Mouse (Mus musculus) NIH3T3 (cell line): ENCODE data around the gene Phtf2.
"Not testable (repeated sequence)": the region's sequence is repeated elsewhere in the genome, so short reads cannot be mapped to it uniquely, and the experiment has no call there.

Experiments
- DNase-seq: peaks from one replicate; pipeline ENCODE4 v3.0.0-alpha.2; 2012; ENCODE audit warnings: low read depth

Phtf2 gene

DNA sequence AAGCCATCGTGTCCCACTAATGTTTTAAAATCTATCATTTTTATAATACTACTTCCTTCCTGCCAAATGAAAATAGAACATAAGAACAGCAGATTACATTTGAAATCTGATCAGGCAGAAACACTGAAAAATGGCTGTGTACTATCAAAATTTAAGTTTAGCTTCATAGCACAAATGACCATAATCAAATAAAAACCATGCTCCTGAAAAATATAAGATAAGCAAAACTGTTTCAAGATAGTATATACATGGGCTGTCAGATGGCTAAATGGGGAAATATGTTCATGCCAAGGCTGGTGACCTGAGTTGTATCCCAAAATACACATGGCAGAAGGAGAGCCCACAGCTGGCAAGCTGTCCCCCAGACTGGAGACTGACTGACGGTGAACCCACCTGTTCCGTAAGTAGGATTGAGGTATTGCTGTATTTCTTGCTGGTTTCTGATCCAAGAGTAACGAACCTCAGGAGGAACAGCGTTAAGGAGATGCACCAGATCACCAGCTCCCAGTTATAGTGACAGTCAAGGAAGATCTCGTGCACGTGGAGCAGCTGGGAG, 116.5 kb downstream of the Phtf2 start:
- DNase-seq = no peak

DNA sequence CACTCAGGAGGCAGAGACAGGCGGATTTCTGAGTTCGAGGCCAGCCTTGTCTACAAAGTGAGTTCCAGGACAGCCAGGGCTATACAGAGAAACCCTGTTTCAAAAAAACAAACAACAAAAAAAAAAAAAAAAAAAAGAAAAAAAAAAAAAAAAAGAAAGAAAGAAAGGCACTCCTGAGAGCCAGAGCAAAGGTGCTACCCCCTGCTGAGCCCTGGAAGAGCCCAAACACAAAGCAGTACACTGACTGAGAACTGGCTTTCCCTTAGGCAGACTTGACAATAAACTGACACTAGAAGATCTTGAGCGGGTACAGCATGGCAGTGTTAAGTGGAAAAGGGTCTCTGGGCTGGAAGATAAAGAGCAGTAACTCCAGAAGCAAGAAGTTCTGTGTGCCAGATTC, 119.5 kb downstream of the Phtf2 start:
- DNase-seq = not testable (repeated sequence)

GRCm38 (mm10) chr5:20760368-20761162, 121.4 kb downstream of the Phtf2 start:
- DNase-seq = peak; percentile 41

DNA sequence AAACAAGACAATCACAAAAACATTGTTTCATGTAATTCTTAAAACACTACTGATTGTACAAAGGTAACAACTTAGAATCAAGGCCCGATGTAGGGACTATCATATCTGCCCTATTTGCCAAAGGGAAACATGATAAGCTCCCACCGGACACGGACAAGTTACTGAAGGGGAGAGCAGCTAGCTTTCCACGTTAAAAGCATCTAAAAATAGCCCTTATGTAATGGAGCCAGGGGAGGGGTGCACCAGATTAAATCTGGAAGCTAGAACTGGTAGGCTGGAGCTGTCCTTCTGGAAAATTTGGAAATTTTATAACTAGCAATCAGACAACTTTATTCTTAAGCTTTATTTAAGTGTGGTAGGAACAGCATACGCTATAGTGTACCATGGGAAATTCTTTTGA, 122.2 kb downstream of the Phtf2 start:
- DNase-seq = no peak

GRCm38 (mm10) chr5:20753963-20754362, 128.0 kb downstream of the Phtf2 start:
- no peak for DNase-seq

GRCm38 (mm10) chr5:20753096-20753495, 128.8 kb downstream of the Phtf2 start:
- no peak for DNase-seq

DNA sequence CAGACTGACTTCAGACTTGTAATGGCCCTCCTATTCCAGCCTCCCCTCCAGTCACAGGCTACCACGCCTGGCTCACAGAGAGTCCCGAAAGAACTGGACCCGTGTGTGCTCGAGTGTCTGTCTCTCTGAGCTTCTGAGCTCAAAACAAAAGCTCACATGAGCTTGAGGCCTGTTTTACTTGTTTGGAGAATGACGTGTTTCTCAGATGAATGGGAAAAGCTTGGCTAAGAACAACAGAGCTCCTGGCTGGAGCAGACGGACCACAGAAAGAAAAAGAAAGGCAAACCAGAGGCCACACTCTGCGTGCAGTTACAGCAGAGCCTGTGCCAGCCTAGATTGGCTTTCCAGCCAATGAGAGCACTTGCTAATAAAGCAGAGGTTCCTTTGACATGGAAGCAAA, 130.2 kb downstream of the Phtf2 start:
- DNase-seq = no peak

- no peak for DNase-seq
These were observed 130.9 kb downstream of the Phtf2 start for GRCm38 (mm10) chr5:20751000-20751399.

DNA sequence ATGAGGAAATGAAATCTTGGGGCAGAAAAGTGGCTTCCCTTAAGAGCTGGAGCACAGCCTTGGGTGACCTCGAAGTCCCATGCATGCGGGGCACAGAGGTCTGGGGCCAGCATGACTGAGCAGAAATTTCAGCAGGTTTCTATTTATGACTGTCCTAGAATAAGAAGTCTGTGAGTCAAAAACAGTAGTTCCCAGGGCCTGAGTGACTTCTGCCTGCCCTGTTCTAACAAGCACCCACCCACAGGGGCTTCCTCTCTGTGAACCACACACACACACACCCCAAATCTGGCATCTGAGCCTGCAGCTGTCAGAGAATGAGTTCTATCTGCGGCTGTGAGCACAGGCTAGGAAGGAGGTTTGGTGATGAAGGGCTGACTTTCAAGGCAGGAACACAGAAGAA, 132.4 kb downstream of the Phtf2 start:
- DNase-seq = no peak

- DNase-seq = no peak
These were observed 133.1 kb downstream of the Phtf2 start for GRCm38 (mm10) chr5:20748856-20749255.

DNA sequence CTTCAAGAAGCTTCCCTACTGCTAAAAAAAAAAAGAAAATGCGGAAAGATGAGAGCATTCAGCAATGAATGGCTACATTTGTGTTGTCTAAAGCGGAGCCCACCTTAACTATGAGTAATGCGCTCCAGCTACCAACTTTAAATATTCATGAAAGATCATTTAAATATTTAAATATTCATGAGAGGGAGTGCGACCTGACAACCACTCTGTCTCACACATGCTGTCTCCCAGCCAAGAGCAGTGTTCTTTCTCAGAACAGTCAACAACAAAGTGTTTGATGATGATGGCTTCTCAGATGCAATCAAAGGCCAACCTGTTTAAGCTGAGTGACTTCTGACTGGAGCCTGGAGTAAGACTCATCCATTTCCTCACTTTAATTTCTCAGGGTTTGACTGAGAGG, 133.8 kb downstream of the Phtf2 start:
- DNase-seq = no peak

- DNase-seq = no peak
These were observed 140.0 kb downstream of the Phtf2 start for GRCm38 (mm10) chr5:20741936-20742335.

GRCm38 (mm10) chr5:20741193-20741592, 140.7 kb downstream of the Phtf2 start:
- no peak for DNase-seq

DNA sequence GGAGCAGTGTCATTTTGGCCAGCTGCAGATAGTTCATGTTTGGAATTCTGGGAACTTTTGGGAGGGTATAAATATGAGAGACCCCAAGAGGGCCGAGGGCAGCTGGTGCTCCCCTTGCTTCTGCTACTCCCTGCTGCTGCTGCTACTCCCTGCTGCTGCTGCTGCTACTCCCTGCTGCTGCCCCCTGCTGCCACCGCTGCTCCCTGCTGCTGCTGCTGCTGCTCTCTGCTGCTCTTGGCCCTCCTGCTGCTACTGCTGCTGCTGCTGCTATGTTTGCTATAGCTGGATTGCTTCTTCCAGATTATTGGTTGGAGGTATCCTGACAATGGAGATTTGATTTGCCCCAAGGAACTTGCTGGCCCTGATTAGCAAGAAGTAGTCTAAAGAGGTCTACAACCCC, 143.1 kb downstream of the Phtf2 start:
- no peak for DNase-seq

GRCm38 (mm10) chr5:20723226-20723625, 158.7 kb downstream of the Phtf2 start:
- DNase-seq = not testable (repeated sequence)

GRCm38 (mm10) chr5:20720201-20720900, 161.6 kb downstream of the Phtf2 start:
- DNase-seq = peak; percentile 47

DNA sequence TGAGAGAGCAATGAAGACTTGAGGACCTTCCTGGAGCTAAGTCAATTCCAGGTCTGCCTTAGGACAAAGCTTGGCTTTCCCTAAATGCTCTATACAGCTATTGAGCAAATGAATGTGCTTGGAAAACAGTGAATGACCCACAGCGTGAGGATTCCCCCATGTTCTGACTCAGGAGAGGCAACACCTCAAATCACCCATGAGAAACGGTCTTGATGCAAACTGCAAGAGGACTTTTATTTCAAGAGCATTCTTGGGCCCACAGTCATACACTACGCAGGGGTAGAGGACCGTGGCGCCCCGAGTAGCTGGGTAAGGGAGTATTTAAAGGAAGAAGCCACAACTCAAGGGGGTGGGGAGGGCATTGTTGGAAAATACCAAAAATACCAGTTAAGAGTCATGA, 165.9 kb downstream of the Phtf2 start:
- not testable (repeated sequence) for DNase-seq

- not testable (repeated sequence) for DNase-seq
These were observed 167.3 kb downstream of the Phtf2 start for GRCm38 (mm10) chr5:20714619-20715018.

DNA sequence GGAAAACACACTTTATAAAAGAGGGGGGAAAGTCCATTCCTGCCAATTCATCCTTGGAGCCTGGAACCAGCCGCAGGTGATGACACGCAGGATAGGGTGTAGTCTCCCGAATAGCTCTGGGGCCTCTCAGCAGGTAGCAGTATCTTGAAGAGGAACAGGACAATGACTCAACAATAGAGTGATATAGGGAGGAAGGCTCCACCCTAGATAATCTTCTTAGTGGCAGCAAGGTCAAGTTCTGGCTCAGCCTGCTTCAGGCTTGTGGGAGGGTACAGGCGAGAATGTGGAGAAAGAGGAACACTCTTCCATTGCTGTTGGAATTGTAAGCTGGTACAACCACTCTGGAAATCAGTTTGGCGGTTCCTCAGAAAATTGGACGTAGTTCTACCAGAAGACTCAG, 171.1 kb downstream of the Phtf2 start:
- DNase-seq = not testable (repeated sequence)
